Mouse (Mus musculus) embryonic facial prominence, embryonic 13.5 days (tissue): Measurements from ENCODE around the gene Ccz1. TPM values are rescaled to one million over a fixed set of nuclear protein-coding genes. Genes with fewer than 3 reads are reported as not detected.

ENCODE experiments used
- ATAC-seq: fragments of 200-750 bp; cut with Nextera tagmentation; 2 replicates; pipeline ENCODE4 v1.8.0; 2017; ENCODE audit warnings: low read depth; ENCODE audit not compliant: insufficient number of reproducible peaks, insufficient read depth, low FRiP score, low TSS enrichment
- H3K27ac ChIP-seq: fragments of 300-500 bp; sonication (generic); 2 replicates; pipeline ENCODE4 v1.5.1; 2015; ENCODE audit warnings: moderate library complexity, mild to moderate bottlenecking, inconsistent platforms
- H3K27me3 ChIP-seq: fragments of 300-500 bp; sonication (generic); 2 replicates; pipeline ENCODE4 v1.6.1; 2015; ENCODE audit warnings: mild to moderate bottlenecking, inconsistent platforms
- H3K36me3 ChIP-seq: fragments of 300-500 bp; sonication (generic); 2 replicates; pipeline ENCODE4 v1.6.1; 2015; ENCODE audit warnings: mild to moderate bottlenecking, inconsistent platforms
- H3K4me1 ChIP-seq: fragments of 300-500 bp; sonication (generic); 2 replicates; pipeline ENCODE4 v1.6.1; 2015; ENCODE audit warnings: inconsistent platforms
- H3K4me2 ChIP-seq: fragments of 300-500 bp; sonication (generic); 2 replicates; pipeline ENCODE4 v1.6.1; 2015; ENCODE audit warnings: moderate library complexity, mild to moderate bottlenecking, inconsistent platforms
- H3K4me3 ChIP-seq: fragments of 300-500 bp; sonication (generic); 2 replicates; pipeline ENCODE4 v1.5.1; 2015; ENCODE audit warnings: mild to moderate bottlenecking, inconsistent platforms
- H3K9ac ChIP-seq: fragments of 300-500 bp; sonication (generic); 2 replicates; pipeline ENCODE4 v1.6.1; 2015; ENCODE audit warnings: mild to moderate bottlenecking, inconsistent platforms
- H3K9me3 ChIP-seq: fragments of 300-500 bp; sonication (generic); 2 replicates; pipeline ENCODE4 v1.6.1; 2016; ENCODE audit warnings: inconsistent platforms
- WGBS: fragments of 180-500 bp; shearing (Covaris S2); methylation state at CpG from one replicate; pipeline ENCODE4 v1.1.7; 2015; ENCODE audit warnings: mixed read lengths; 5-methylcytosine and 5-hydroxymethylcytosine counted together
- polyA plus RNA-seq: library from polyadenylated mRNA; unstranded; fragments of >200 nt; fragmentation: Nextera tagmentation; extraction: Ambion mirVana; gene quantifications from 2 replicates; pipeline ENCODE4 v1.2.1, GENCODE M21; 2015

Gene Ccz1
- polyA plus RNA-seq: 79.6 and 82.0 TPM in 2 replicates

- Histone ChIP-seq H3K27me3 (no peaks in the 10 kb centered on the region), H3K9me3 (no peaks in the 10 kb centered on the region), H3K4me2 (peak within 1 kb of the TSS; percentile 61), H3K4me1 (no peaks in the 10 kb centered on the region; the same call in 1 of the 2 replicates), H3K27ac (peak within 1 kb of the TSS; percentile 89), H3K36me3 (peaks cover 27% of the 10 kb centered on the region), H3K9ac (peak within 1 kb of the TSS; percentile 91), H3K4me3 (peak within 1 kb of the TSS; percentile 77)
- peak; percentile 93 for ATAC-seq
- WGBS: 3% methylated on average over 47 of the region's 47 CpGs
Observed at GRCm38 (mm10) chr5:144014551-144015311, at the start of gene Ccz1. Gene Ccz1, minus strand, starts transcription at chr5:144014877.

- H3K4me3 ChIP-seq: no peak overlapping the region
- H3K27me3 ChIP-seq: 0 out of 2 replicates have a peak, but pooled peaks cover 2% of the 10 kb centered on the region
- H3K9me3 ChIP-seq: peaks cover 3% of the 10 kb centered on the region
- H3K9ac ChIP-seq: no peak overlapping the region
- WGBS: 70% methylated on average over 5 of the region's 5 CpGs
- no peak overlapping the region for H3K4me2 ChIP-seq
- no peak overlapping the region for H3K27ac ChIP-seq
- no peaks in the 10 kb centered on the region for H3K4me1 ChIP-seq
- no peak for ATAC-seq
- H3K36me3 ChIP-seq: no peaks in the 10 kb centered on the region
Observed at GRCm38 (mm10) chr5:144064093-144064492, 49.4 kb upstream of the Ccz1 start.

GRCm38 (mm10) chr5:144054340-144054739 lies 39.7 kb upstream of the Ccz1 start:
- H3K9ac ChIP-seq: no peak overlapping the region
- no peak for ATAC-seq
- no peak overlapping the region for H3K27ac ChIP-seq
- WGBS: 92% methylated on average over 6 of the region's 6 CpGs
- H3K4me2 ChIP-seq: no peak overlapping the region
- no peaks in the 10 kb centered on the region for H3K9me3 ChIP-seq
- H3K27me3 ChIP-seq: no peaks in the 10 kb centered on the region
- H3K4me3 ChIP-seq: no peak overlapping the region
- no peaks in the 10 kb centered on the region for H3K36me3 ChIP-seq
- H3K4me1 ChIP-seq: no peaks in the 10 kb centered on the region

- WGBS: 58% methylated on average over 3 of the region's 3 CpGs
- Histone ChIP-seq H3K4me1 (no peaks in the 10 kb centered on the region), H3K4me2 (no peak overlapping the region), H3K9me3 (no peaks in the 10 kb centered on the region), H3K36me3 (no peaks in the 10 kb centered on the region), H3K27me3 (no peaks in the 10 kb centered on the region), H3K9ac (no peak overlapping the region), H3K27ac (no peak overlapping the region), H3K4me3 (no peak overlapping the region)
- ATAC-seq: no peak
Observed at GRCm38 (mm10) chr5:144053450-144053849, 38.8 kb upstream of the Ccz1 start.

GRCm38 (mm10) chr5:144051268-144051667 lies 36.6 kb upstream of the Ccz1 start:
- Histone ChIP-seq H3K9me3 (no peaks in the 10 kb centered on the region), H3K4me1 (no peaks in the 10 kb centered on the region), H3K4me2 (no peak overlapping the region), H3K9ac (no peak overlapping the region), H3K27ac (no peak overlapping the region), H3K27me3 (no peaks in the 10 kb centered on the region), H3K4me3 (no peak overlapping the region), H3K36me3 (no peaks in the 10 kb centered on the region)
- no peak for ATAC-seq

GRCm38 (mm10) chr5:144049881-144050280 lies 35.2 kb upstream of the Ccz1 start:
- no peak for ATAC-seq
- 74% methylated on average over 3 of the region's 3 CpGs for WGBS

GRCm38 (mm10) chr5:144047324-144047723 lies 32.6 kb upstream of the Ccz1 start:
- WGBS: 58% methylated on average over 13 of the region's 13 CpGs
- Histone ChIP-seq H3K36me3 (no peaks in the 10 kb centered on the region), H3K9ac (no peak overlapping the region; the same call in 1 of the 2 replicates), H3K27ac (no peak overlapping the region), H3K9me3 (no peaks in the 10 kb centered on the region), H3K4me3 (no peak overlapping the region), H3K4me2 (no peak overlapping the region), H3K27me3 (no peaks in the 10 kb centered on the region), H3K4me1 (no peaks in the 10 kb centered on the region)
- ATAC-seq: no peak

More at GRCm38 (mm10) chr5:144049881-144050280, 35.2 kb upstream of the Ccz1 start:
- Histone ChIP-seq H3K4me1 (no peaks in the 10 kb centered on the region), H3K9ac (no peak overlapping the region), H3K27me3 (no peaks in the 10 kb centered on the region), H3K4me3 (no peak overlapping the region), H3K4me2 (no peak overlapping the region), H3K36me3 (no peaks in the 10 kb centered on the region), H3K27ac (no peak overlapping the region), H3K9me3 (no peaks in the 10 kb centered on the region)

GRCm38 (mm10) chr5:144043166-144043565 lies 28.5 kb upstream of the Ccz1 start:
- H3K27me3 ChIP-seq: no peaks in the 10 kb centered on the region
- H3K4me2 ChIP-seq: no peak overlapping the region
- 91% methylated on average over 11 of the region's 11 CpGs for WGBS
- ATAC-seq: no peak
- H3K4me3 ChIP-seq: no peak overlapping the region
- no peak overlapping the region for H3K27ac ChIP-seq
- H3K9me3 ChIP-seq: no peaks in the 10 kb centered on the region
- H3K4me1 ChIP-seq: no peaks in the 10 kb centered on the region
- no peaks in the 10 kb centered on the region for H3K36me3 ChIP-seq
- no peak overlapping the region for H3K9ac ChIP-seq

- no peaks in the 10 kb centered on the region for H3K4me1 ChIP-seq
- H3K36me3 ChIP-seq: no peaks in the 10 kb centered on the region
- no peak overlapping the region for H3K27ac ChIP-seq
- no peak overlapping the region for H3K4me3 ChIP-seq
- no peaks in the 10 kb centered on the region for H3K9me3 ChIP-seq
- H3K27me3 ChIP-seq: no peaks in the 10 kb centered on the region
- H3K4me2 ChIP-seq: peak overlapping the region; percentile 37
- 40% methylated on average over 11 of the region's 11 CpGs for WGBS
- no peak for ATAC-seq
- H3K9ac ChIP-seq: 0 out of 2 replicates have a peak overlapping the region, but pooled peaks have one; percentile 32
Observed at GRCm38 (mm10) chr5:144040720-144041364, 26.2 kb upstream of the Ccz1 start.

GRCm38 (mm10) chr5:144039886-144040285 lies 25.2 kb upstream of the Ccz1 start:
- no peaks in the 10 kb centered on the region for H3K9me3 ChIP-seq
- WGBS: 90% methylated on average over 5 of the region's 5 CpGs
- no peak overlapping the region for H3K27ac ChIP-seq
- no peak for ATAC-seq
- no peak overlapping the region for H3K4me2 ChIP-seq
- H3K36me3 ChIP-seq: no peaks in the 10 kb centered on the region
- H3K9ac ChIP-seq: no peak overlapping the region
- no peak overlapping the region for H3K4me3 ChIP-seq
- H3K27me3 ChIP-seq: no peaks in the 10 kb centered on the region
- no peaks in the 10 kb centered on the region for H3K4me1 ChIP-seq

- Histone ChIP-seq H3K9ac (no peak overlapping the region), H3K36me3 (no peaks in the 10 kb centered on the region), H3K27me3 (no peaks in the 10 kb centered on the region), H3K9me3 (no peaks in the 10 kb centered on the region), H3K4me2 (no peak overlapping the region), H3K4me1 (no peaks in the 10 kb centered on the region), H3K4me3 (no peak overlapping the region), H3K27ac (no peak overlapping the region)
- WGBS: 80% methylated on average over 9 of the region's 9 CpGs
- ATAC-seq: no peak
Observed at GRCm38 (mm10) chr5:144039156-144039675, 24.5 kb upstream of the Ccz1 start.

GRCm38 (mm10) chr5:144036952-144037351 lies 22.3 kb upstream of the Ccz1 start:
- ATAC-seq: no peak
- H3K27me3 ChIP-seq: no peaks in the 10 kb centered on the region
- H3K4me1 ChIP-seq: no peaks in the 10 kb centered on the region
- H3K9ac ChIP-seq: no peak overlapping the region
- H3K4me3 ChIP-seq: no peak overlapping the region
- H3K4me2 ChIP-seq: no peak overlapping the region
- no peak overlapping the region for H3K27ac ChIP-seq
- H3K9me3 ChIP-seq: no peaks in the 10 kb centered on the region
- 63% methylated on average over 17 of the region's 17 CpGs for WGBS
- H3K36me3 ChIP-seq: no peaks in the 10 kb centered on the region
